Mouse (Mus musculus): ENCODE measurements at regions not wholly inside any gene's neighbourhood (a gene's known extent, or its start where the extent isn't known, plus 50 kb on each side); places are given as distances from the start of the nearest gene placed in this dataset.

DNA sequence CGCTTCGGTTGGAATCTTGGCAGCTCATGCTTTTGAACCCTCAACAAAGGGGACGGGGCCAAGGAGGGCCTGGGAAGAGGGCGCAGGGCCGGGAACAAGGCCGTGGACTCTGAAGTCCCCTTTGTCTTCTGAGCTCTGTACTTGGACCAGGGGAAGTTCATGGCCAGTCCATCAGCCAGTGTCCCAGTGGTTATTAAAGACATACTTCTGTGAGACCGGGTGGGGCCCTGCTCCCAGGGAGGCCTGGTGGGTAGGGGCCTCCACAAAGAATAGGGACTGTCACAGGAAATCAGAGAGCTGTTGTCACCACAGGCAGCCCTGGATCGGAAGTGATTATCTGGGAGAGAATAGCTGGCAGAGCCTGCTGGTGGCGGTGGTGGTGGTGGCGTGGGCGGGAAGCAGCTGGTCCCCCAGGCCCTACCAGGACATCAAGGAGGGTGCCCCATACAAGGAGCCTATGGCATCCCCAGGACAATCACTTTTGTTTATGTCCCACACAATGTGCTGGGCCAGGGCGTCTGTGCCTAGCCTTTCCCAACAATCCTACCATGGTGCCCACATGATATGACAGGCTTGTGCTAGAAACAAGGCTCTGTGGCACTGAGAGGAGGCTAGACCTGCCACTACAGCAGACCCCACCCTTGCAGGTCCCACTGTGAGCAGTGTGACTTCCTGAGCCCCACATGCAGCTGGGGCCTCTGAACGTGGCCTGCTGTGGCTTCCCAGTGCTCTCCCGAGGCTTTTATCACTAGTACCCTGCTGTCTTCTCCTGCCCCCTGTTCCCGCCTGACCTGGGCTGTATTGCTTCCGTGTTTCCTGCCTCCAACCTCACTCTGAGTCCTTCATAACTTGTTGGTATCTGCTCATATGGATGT, 96.0 kb upstream of the 1700021F07Rik start:
- 51% methylated on average over 16 of the region's 16 CpGs for WGBS
- peak; percentile 57; the same call in 1 of the 2 replicates for ATAC-seq (replicated peaks)
- H3K4me2 ChIP-seq (replicated peaks): no peak overlapping the region
- H3K4me1 ChIP-seq: peaks cover 4% of the 10 kb centered on the region
- no peak overlapping the region for H3K9ac ChIP-seq (replicated peaks)
- H3K4me3 ChIP-seq: no peak overlapping the region
- no peaks in the 10 kb centered on the region for H3K27me3 ChIP-seq
- no peak overlapping the region for H3K27ac ChIP-seq (replicated peaks)
- H3K9me3 ChIP-seq: no peaks in the 10 kb centered on the region
- no peaks in the 10 kb centered on the region for H3K36me3 ChIP-seq

DNA sequence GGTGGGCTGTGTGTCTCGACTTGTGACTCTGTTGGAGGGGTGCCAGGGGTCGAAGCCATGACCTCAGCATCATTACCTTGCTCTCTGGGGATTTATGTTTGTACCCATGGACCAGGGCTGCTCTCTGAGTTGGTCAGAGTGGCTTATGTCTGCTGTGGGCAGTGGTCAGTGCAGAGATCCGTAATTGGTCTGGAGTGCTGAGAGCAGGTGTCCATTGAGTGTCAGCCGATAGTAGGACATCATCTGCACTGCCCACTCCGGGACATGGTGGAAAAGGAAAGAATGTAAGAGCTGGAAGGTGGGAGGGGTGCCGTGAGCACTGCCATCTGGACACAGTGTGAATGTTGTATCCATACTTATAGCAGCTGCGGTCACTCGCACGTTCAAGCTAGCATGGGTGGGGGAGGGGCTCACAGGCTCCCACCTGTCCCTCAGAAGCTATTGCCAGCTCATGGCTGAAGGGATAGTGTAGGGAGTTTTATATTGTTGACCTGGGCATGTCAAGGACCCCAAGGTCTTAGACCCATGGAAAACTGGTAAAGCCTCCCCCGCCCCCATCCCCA, 94.4 kb upstream of the 1700021F07Rik start:
- Histone ChIP-seq H3K4me3 (no peak overlapping the region), H3K36me3 (no peaks in the 10 kb centered on the region), H3K27ac (replicated peaks) (no peak overlapping the region), H3K27me3 (no peaks in the 10 kb centered on the region), H3K4me1 (peaks cover 4% of the 10 kb centered on the region), H3K4me2 (replicated peaks) (no peak overlapping the region), H3K9me3 (no peaks in the 10 kb centered on the region), H3K9ac (replicated peaks) (no peak overlapping the region)
- WGBS: 73% methylated on average over 10 of the region's 10 CpGs
- 0 out of 2 replicates have a peak, but pooled peaks have one; percentile 23 for ATAC-seq (replicated peaks)

- no peaks in the 10 kb centered on the region for H3K36me3 ChIP-seq
- no peak overlapping the region for H3K4me2 ChIP-seq (replicated peaks)
- H3K9me3 ChIP-seq: no peaks in the 10 kb centered on the region
- peaks cover 4% of the 10 kb centered on the region; the same call in 1 of the 2 replicates for H3K4me1 ChIP-seq
- no peak overlapping the region for H3K4me3 ChIP-seq
- WGBS: 44% methylated on average over 5 of the region's 5 CpGs
- ATAC-seq (replicated peaks): no peak
- no peak overlapping the region for H3K27ac ChIP-seq (replicated peaks)
- no peak overlapping the region for H3K9ac ChIP-seq (replicated peaks)
- H3K27me3 ChIP-seq: no peaks in the 10 kb centered on the region
Observed at GRCm38 (mm10) chr2:173431841-173432240, 90.5 kb upstream of the 1700021F07Rik start.

DNA sequence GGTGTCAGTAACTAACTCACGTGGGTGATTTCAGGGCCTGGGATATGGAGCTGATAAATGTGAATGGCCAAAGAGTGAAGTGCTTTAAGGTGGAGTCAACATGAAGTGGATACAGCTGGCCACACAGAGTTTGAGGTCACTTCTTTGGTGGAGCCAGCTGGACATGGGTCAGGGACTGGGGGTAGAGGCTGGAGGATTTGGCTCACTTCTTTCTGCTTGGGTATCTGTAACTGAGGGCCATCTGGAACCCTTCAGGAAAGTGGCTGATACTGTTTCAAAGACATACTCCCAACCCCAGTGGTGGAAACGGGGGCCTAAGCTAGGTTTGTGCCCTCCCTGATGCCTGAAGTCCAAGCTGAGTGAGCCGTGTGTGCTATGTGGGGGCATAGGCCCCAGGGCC, 90.1 kb upstream of the 1700021F07Rik start:
- no peak overlapping the region for H3K4me2 ChIP-seq (replicated peaks)
- H3K4me1 ChIP-seq: peaks cover 4% of the 10 kb centered on the region; the same call in 1 of the 2 replicates
- no peaks in the 10 kb centered on the region for H3K36me3 ChIP-seq
- no peak overlapping the region for H3K9ac ChIP-seq (replicated peaks)
- ATAC-seq (replicated peaks): no peak
- H3K4me3 ChIP-seq: no peak overlapping the region
- WGBS: 51% methylated on average over 3 of the region's 3 CpGs
- no peaks in the 10 kb centered on the region for H3K27me3 ChIP-seq
- H3K9me3 ChIP-seq: no peaks in the 10 kb centered on the region
- no peak overlapping the region for H3K27ac ChIP-seq (replicated peaks)

- WGBS: 78% methylated on average over 9 of the region's 9 CpGs
- peaks cover 2% of the 10 kb centered on the region; the same call in 1 of the 2 replicates for H3K4me1 ChIP-seq
- no peaks in the 10 kb centered on the region for H3K36me3 ChIP-seq
- no peak overlapping the region for H3K9ac ChIP-seq (replicated peaks)
- no peaks in the 10 kb centered on the region for H3K27me3 ChIP-seq
- no peak for ATAC-seq (replicated peaks)
- no peaks in the 10 kb centered on the region for H3K9me3 ChIP-seq
- no peak overlapping the region for H3K4me3 ChIP-seq
- no peak overlapping the region for H3K27ac ChIP-seq (replicated peaks)
- H3K4me2 ChIP-seq (replicated peaks): no peak overlapping the region
Observed at GRCm38 (mm10) chr2:173432886-173433624, 89.3 kb upstream of the 1700021F07Rik start.

DNA sequence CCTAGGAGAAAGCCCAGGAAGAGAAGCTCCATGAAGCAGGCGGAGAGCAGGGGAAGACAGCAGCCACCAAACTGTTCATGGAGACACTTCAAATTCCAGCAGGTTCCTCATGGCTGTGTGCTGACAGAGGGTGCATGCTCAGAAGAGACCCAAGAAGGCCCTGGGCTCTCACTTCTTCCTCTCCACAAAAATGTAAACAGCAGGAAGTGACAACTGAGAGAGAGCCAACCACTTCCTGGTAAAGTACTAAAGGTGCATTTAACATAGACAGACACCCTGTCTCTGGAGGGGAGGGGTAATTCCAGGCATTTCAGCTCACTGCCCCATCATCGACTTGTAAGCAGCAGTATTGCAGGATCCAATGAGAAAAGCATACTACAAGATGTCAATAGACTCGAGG, 85.8 kb upstream of the 1700021F07Rik start:
- ATAC-seq (replicated peaks): no peak
- no peak overlapping the region for H3K4me3 ChIP-seq
- 86% methylated on average over 3 of the region's 3 CpGs for WGBS
- no peak overlapping the region for H3K9ac ChIP-seq (replicated peaks)
- H3K27me3 ChIP-seq: no peaks in the 10 kb centered on the region
- no peak overlapping the region for H3K27ac ChIP-seq (replicated peaks)
- H3K4me2 ChIP-seq (replicated peaks): no peak overlapping the region
- H3K4me1 ChIP-seq: no peaks in the 10 kb centered on the region
- H3K36me3 ChIP-seq: no peaks in the 10 kb centered on the region
- no peaks in the 10 kb centered on the region for H3K9me3 ChIP-seq

DNA sequence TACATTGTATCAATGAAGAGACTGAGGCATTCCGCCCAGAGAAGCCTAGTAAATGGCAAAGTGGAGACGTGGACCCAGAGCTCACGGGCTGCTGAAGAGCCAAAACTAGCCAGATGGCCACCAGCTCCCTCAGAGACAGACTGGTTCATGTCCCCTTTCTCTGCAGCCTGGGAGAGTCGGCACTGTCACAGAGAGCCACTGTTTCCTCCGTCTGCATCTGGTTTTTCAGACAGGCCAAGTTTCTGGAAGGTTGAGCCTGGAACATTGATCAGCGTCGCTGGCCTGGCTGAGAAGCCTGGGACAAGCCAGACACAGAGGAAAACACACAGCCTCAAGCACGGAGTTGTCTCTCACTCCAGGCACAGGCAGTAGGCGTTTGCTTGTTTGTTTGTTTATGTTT, 83.4 kb upstream of the 1700021F07Rik start:
- no peak overlapping the region for H3K4me2 ChIP-seq (replicated peaks)
- H3K4me3 ChIP-seq: no peak overlapping the region
- no peaks in the 10 kb centered on the region for H3K9me3 ChIP-seq
- no peak overlapping the region for H3K27ac ChIP-seq (replicated peaks)
- no peak overlapping the region for H3K9ac ChIP-seq (replicated peaks)
- H3K36me3 ChIP-seq: no peaks in the 10 kb centered on the region
- no peaks in the 10 kb centered on the region for H3K4me1 ChIP-seq
- ATAC-seq (replicated peaks): no peak
- H3K27me3 ChIP-seq: no peaks in the 10 kb centered on the region
- WGBS: 79% methylated on average over 9 of the region's 9 CpGs

DNA sequence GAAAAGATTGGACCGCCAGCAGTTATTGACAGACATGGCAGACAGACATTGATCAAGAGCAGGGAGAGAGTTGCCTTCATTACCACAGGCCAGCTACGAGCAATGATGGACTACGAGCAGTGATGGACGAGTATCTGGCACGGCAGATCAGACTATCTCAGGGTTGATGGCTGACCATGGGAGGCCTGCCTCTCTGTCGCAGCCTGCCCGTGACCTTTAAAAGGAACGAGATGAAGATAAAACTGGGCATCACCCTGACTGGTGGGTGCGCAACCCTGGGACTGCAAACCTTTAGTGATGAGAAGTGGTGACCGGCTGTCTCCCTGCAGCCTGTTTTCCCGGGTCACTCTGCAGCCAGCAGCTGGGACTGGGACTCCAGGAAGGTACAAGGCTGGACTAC, 80.3 kb upstream of the 1700021F07Rik start:
- 85% methylated on average over 11 of the region's 11 CpGs for WGBS
- Histone ChIP-seq H3K27me3 (no peaks in the 10 kb centered on the region), H3K9ac (replicated peaks) (no peak overlapping the region), H3K4me2 (replicated peaks) (no peak overlapping the region), H3K4me1 (no peaks in the 10 kb centered on the region), H3K27ac (replicated peaks) (no peak overlapping the region), H3K4me3 (no peak overlapping the region), H3K9me3 (no peaks in the 10 kb centered on the region), H3K36me3 (no peaks in the 10 kb centered on the region)
- ATAC-seq (replicated peaks): no peak

GRCm38 (mm10) chr2:173443262-173443661, 79.1 kb upstream of the 1700021F07Rik start:
- Histone ChIP-seq H3K4me1 (no peaks in the 10 kb centered on the region), H3K36me3 (no peaks in the 10 kb centered on the region), H3K4me3 (no peak overlapping the region), H3K9ac (replicated peaks) (no peak overlapping the region), H3K9me3 (no peaks in the 10 kb centered on the region), H3K4me2 (replicated peaks) (no peak overlapping the region), H3K27me3 (no peaks in the 10 kb centered on the region), H3K27ac (replicated peaks) (no peak overlapping the region)
- 67% methylated on average over 10 of the region's 10 CpGs for WGBS
- no peak for ATAC-seq (replicated peaks)

GRCm38 (mm10) chr2:173444386-173444785, 78.0 kb upstream of the 1700021F07Rik start:
- H3K9ac ChIP-seq (replicated peaks): no peak overlapping the region
- no peak overlapping the region for H3K4me3 ChIP-seq
- H3K4me1 ChIP-seq: no peaks in the 10 kb centered on the region
- H3K27ac ChIP-seq (replicated peaks): no peak overlapping the region
- ATAC-seq (replicated peaks): no peak
- no peaks in the 10 kb centered on the region for H3K36me3 ChIP-seq
- 87% methylated on average over 9 of the region's 9 CpGs for WGBS
- H3K9me3 ChIP-seq: no peaks in the 10 kb centered on the region
- no peaks in the 10 kb centered on the region for H3K27me3 ChIP-seq
- H3K4me2 ChIP-seq (replicated peaks): no peak overlapping the region

DNA sequence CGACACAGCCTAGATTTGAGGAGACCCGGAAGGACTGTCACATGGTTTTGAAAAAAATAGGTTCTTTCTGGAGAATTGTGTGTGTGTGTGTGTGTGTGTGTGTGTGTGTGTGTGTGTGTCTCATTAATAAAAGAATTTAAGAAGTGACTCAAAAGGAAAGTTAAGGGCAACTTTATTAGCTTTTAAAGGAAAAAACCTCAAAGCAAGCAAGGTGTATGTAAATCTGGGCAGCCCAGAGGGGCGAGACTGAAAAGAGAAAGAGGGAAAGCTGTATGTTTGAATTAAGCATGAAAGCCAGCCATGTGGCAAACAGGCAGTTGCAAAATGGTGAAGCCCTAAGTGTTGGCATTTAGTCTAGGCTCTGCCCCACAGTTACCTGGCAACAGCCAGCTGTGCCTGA, 77.3 kb upstream of the 1700021F07Rik start:
- no peak for ATAC-seq (replicated peaks)
- H3K4me1 ChIP-seq: no peaks in the 10 kb centered on the region
- H3K9me3 ChIP-seq: no peaks in the 10 kb centered on the region
- H3K9ac ChIP-seq (replicated peaks): no peak overlapping the region
- no peak overlapping the region for H3K27ac ChIP-seq (replicated peaks)
- H3K4me3 ChIP-seq: no peak overlapping the region
- H3K4me2 ChIP-seq (replicated peaks): no peak overlapping the region
- H3K27me3 ChIP-seq: no peaks in the 10 kb centered on the region
- 79% methylated on average over 3 of the region's 3 CpGs for WGBS
- H3K36me3 ChIP-seq: no peaks in the 10 kb centered on the region

GRCm38 (mm10) chr2:173448546-173449187, 73.7 kb upstream of the 1700021F07Rik start:
- no peaks in the 10 kb centered on the region for H3K9me3 ChIP-seq
- H3K27ac ChIP-seq (replicated peaks): no peak overlapping the region
- 91% methylated on average over 11 of the region's 11 CpGs for WGBS
- no peak for ATAC-seq (replicated peaks)
- H3K4me1 ChIP-seq: no peaks in the 10 kb centered on the region
- no peak overlapping the region for H3K9ac ChIP-seq (replicated peaks)
- H3K27me3 ChIP-seq: no peaks in the 10 kb centered on the region
- no peaks in the 10 kb centered on the region for H3K36me3 ChIP-seq
- no peak overlapping the region for H3K4me2 ChIP-seq (replicated peaks)
- H3K4me3 ChIP-seq: no peak overlapping the region

Data from forebrain, embryonic 15.5 days (tissue).